Mouse (Mus musculus) cerebellum, postnatal 36 days (tissue): ENCODE results near the gene Kansl2.

ENCODE experiments used
- DNase-seq, 2 experiments: peaks; one replicate each; pipeline ENCODE4 v3.0.0; 2021 to 2022; ENCODE audit warnings: mixed read lengths in 2 of 2

Kansl2 gene

DNA sequence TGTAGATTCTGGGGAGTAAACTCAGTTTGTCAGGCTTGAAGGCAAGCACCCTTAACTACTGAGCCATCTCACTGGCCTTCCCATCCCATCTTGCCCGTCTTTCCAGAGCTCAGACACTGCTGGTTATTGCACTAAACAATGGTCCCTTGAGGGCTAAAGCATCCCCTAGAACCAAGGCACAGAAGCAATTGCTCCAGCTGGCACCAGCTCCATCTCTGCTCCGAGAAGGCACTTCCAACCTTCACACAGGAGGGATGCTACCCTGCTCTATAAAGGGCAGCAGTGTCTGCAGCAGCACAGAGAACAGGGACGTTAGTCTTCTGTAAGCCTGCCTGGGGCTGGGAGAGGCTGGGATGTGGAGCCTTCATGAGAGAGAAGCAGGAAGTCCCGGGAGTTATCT lies 42.0 kb downstream of the Kansl2 start, which contains the start of gene Olfr279:
TSS of gene Olfr279 (plus strand) at position 301 of the 400 bp plus-strand sequence.
- DNase-seq = no peak

- DNase-seq = no peak
Measured at GRCm38 (mm10) chr15:98491332-98491731, 42.7 kb downstream of the Kansl2 start.

DNA sequence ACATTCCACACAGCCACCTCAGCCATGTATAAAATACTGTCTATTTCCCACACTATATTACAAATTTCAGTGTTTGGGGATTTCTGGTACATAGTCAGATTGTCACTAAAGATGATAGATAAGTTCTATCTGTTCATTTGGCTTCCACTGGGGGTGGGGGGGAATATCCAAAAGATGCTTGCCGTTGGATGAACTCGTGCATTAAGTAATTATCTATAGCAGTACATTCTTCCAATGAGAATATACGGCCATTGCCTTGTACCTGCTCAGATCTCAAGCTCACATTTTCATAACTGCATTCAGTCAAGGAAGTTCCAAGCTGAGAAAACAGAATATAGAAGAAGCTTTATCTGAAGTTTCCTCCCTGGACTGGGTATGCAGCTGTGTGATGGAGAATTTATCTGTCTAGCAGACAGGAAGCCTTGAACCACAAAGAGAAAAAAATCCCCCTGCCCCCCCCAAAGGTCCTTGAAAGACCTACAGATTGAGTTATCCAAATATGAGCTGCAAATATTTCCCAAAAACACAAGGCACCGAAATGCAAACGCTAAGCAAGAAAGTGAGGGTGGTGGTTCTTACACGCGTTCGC lies 47.5 kb downstream of the Kansl2 start:
- no peak for DNase-seq

DNA sequence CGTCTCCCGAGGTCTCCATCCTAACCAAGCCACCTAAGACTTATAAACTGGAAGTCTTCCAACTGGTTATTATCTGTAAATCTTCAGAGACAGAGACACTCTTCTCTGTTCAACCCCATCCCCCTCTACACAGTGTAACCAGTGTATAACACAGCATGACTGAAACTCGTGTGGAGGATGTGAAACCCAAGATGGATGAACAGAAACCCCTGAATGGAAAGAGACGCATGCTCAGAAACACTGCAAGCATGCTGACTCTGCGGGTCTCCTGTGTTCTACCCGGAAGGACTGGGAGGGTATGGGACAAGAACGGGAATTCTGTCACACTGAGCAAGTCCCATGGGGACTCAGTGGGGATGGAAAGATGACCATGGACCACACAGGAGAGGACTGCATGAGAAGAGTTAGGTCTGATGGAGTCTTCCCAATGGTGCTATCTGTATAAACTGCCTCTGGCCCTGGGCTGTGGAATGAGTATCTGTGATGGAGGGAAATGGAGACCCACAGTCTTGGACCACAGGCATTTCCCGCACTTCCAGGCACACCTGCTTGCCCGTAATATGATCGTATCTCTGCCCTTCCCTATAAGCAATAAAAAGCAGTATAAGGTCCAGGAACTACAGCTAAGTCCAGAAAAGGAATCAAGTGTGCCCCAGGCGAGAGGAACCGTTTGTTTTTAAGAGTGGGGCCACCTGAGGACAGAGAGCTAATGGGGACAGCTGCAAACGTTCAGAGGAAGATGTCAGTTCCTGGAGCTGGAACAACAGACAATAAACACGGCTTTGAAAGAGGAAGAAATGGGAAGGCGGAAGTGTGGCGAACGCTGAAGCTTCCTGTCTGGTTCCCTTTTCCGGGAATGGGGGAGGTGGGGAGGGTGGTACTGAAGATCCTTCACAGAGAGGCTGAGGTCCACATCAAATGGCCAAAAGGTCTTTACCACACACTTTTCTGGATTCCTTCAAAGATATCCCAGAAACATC lies 49.9 kb downstream of the Kansl2 start:
- no peak for DNase-seq

- DNase-seq = no peak
Measured at GRCm38 (mm10) chr15:98482701-98483100, 51.4 kb downstream of the Kansl2 start, which contains the start of gene Lalba. TSS of gene Lalba (minus strand) at chr15:98482721.

- DNase-seq = no peak
Measured at GRCm38 (mm10) chr15:98479568-98480102, 54.4 kb downstream of the Kansl2 start.

- no peak for DNase-seq
Measured at GRCm38 (mm10) chr15:98476281-98476680, 57.8 kb downstream of the Kansl2 start.

- DNase-seq = peak; percentile 41 to 53
Measured at GRCm38 (mm10) chr15:98475382-98475781, 58.7 kb downstream of the Kansl2 start.

GRCm38 (mm10) chr15:98474958-98475357 lies 59.1 kb downstream of the Kansl2 start:
- no peak for DNase-seq

- no peak for DNase-seq
Measured at GRCm38 (mm10) chr15:98471539-98471938, 62.5 kb downstream of the Kansl2 start.

DNA sequence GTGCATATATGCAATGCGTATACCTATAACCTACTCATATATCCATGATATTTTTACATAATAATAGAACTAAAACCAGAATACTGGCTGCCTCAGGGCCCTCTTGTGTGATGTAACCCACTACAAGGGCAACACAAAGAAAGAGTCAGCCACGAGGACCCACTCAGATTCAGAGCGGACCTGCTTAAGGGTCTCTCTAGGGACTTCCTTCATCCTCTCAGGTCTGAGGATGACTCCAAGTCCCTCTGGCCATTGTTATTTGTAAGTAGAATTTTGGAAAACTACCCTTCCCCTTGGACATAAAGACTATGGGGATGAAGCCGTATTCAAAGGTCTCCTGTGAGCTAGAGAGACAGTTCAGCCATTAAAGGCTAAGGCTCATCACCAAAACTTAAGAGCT lies 64.5 kb downstream of the Kansl2 start, which contains the start of gene OR5BS1P:
TSS of gene OR5BS1P (plus strand) at position 301 of the 400 bp plus-strand sequence.
- DNase-seq = no peak
